Mouse (Mus musculus) MEL (cell line): ENCODE data around the gene Tanc1. TPM values are rescaled to one million over a fixed set of nuclear protein-coding genes. Genes with fewer than 3 reads are reported as not detected.

Source experiments
- DNase-seq: peaks from one replicate; pipeline ENCODE4 v3.0.0; 2011; ENCODE audit warnings: low read depth, low spot score
- H3K27ac ChIP-seq: 2 replicates; pipeline ENCODE4 v1.5.1; 2012; ENCODE audit warnings: low read depth, mild to moderate bottlenecking, control low read depth, low read length, moderate library complexity; ENCODE audit not compliant: control insufficient read depth
- H3K27me3 ChIP-seq, 2 experiments: fragments of 150-350 bp in 1 of 2; sonication (generic) in 1 of 2; 2 replicates each; pipeline ENCODE4 v1.6.1; 2012; ENCODE audit warnings: low read length in 2 of 2, mild to moderate bottlenecking in 2 of 2, improper control_type of control experiment in 1 of 2, moderate library complexity in 1 of 2; ENCODE audit not compliant: insufficient read depth in 2 of 2, control insufficient read depth in 1 of 2
- H3K36me3 ChIP-seq, 2 experiments: 2 replicates each; pipeline ENCODE4 v1.6.1; 2012 to 2014; ENCODE audit warnings: low read length in 2 of 2, improper control_type of control experiment in 1 of 2, inconsistent platforms in 1 of 2, mild to moderate bottlenecking in 1 of 2; ENCODE audit not compliant: insufficient read depth in 2 of 2, control insufficient read depth in 1 of 2
- H3K4me1 ChIP-seq, 2 experiments: fragments of 150-350 bp in 1 of 2; sonication (generic) in 1 of 2; 2 replicates each; pipeline ENCODE4 v1.6.1; 2012; ENCODE audit warnings: low read length in 2 of 2, improper control_type of control experiment in 1 of 2, mild to moderate bottlenecking in 1 of 2; ENCODE audit not compliant: insufficient read depth in 2 of 2, control insufficient read depth in 1 of 2
- H3K4me3 ChIP-seq, 2 experiments: fragments of 150-350 bp in 1 of 2; sonication (generic) in 1 of 2; 2 replicates each; pipeline ENCODE4 v1.5.1; 2012; ENCODE audit warnings: low read depth in 2 of 2, low read length in 2 of 2, mild to moderate bottlenecking in 2 of 2, moderate library complexity in 2 of 2, control low read depth in 1 of 2, improper control_type of control experiment in 1 of 2; ENCODE audit not compliant: control insufficient read depth in 1 of 2, insufficient read depth in 1 of 2
- H3K79me2 ChIP-seq: 2 replicates; pipeline ENCODE4 v1.6.1; 2012; ENCODE audit warnings: mild to moderate bottlenecking, low read length, moderate library complexity; ENCODE audit not compliant: control insufficient read depth, poor library complexity, insufficient read depth
- H3K9ac ChIP-seq: 2 replicates; pipeline ENCODE4 v1.6.1; 2012; ENCODE audit warnings: low read depth, mild to moderate bottlenecking, control low read depth, low read length, moderate library complexity; ENCODE audit not compliant: control insufficient read depth, poor library complexity, severe bottlenecking
- H3K9me3 ChIP-seq: fragments of 150-350 bp; sonication (generic); replicated peaks from 2 replicates; pipeline ENCODE4 v1.6.1; 2012; ENCODE audit warnings: mild to moderate bottlenecking, low read length, improper control_type of control experiment, moderate library complexity; ENCODE audit not compliant: insufficient read depth
- CHD2 ChIP-seq: IDR thresholded peaks from 2 replicates; pipeline ENCODE4 v1.6.1; 2011; ENCODE audit warnings: low read length, improper control_type of control experiment
- CTCF ChIP-seq, 3 experiments: IDR thresholded peaks in 2 of 3; conservative IDR thresholded peaks in 1 of 3; 2 replicates each; pipeline ENCODE4 v1.5.1; 2011 to 2012; ENCODE audit warnings: low read length in 3 of 3, low read depth in 2 of 3, mild to moderate bottlenecking in 2 of 3, improper control_type of control experiment in 1 of 3, inconsistent platforms in 1 of 3, mixed read lengths in 1 of 3, moderate library complexity in 1 of 3; ENCODE audit not compliant: control insufficient read depth in 1 of 3, insufficient read depth in 1 of 3, poor library complexity in 1 of 3, severe bottlenecking in 1 of 3
- E2F4 ChIP-seq: IDR thresholded peaks from 2 replicates; pipeline ENCODE4 v1.6.1; 2011; ENCODE audit warnings: low read depth, low read length, improper control_type of control experiment, borderline replicate concordance
- ELF1 ChIP-seq: IDR thresholded peaks from 2 replicates; pipeline ENCODE4 v1.6.1; 2014; ENCODE audit warnings: low read depth, mild to moderate bottlenecking, inconsistent platforms, low read length, improper control_type of control experiment, moderate library complexity
- EP300 ChIP-seq, 2 experiments: IDR thresholded peaks; 2 replicates each; pipeline ENCODE4 v1.6.1; 2011; ENCODE audit warnings: improper control_type of control experiment in 2 of 2, low read length in 2 of 2, low read depth in 1 of 2, mild to moderate bottlenecking in 1 of 2
- ETS1 ChIP-seq: IDR thresholded peaks from 2 replicates; pipeline ENCODE4 v1.6.1; 2012; ENCODE audit warnings: low read depth, mild to moderate bottlenecking, inconsistent platforms, low read length, improper control_type of control experiment, moderate library complexity
- GABPA ChIP-seq: IDR thresholded peaks from 2 replicates; pipeline ENCODE4 v1.6.1; 2012; ENCODE audit warnings: low read depth, mild to moderate bottlenecking, inconsistent platforms, low read length, improper control_type of control experiment, moderate library complexity
- GATA1 ChIP-seq: IDR thresholded peaks from 2 replicates; pipeline ENCODE4 v1.6.1; 2011; ENCODE audit warnings: low read depth, low read length, improper control_type of control experiment
- HCFC1 ChIP-seq: IDR thresholded peaks from 2 replicates; pipeline ENCODE4 v1.6.1; 2012; ENCODE audit warnings: low read depth, mild to moderate bottlenecking, inconsistent platforms, low read length, improper control_type of control experiment, moderate library complexity
- JUND ChIP-seq: IDR thresholded peaks from 2 replicates; pipeline ENCODE4 v1.6.1; 2011; ENCODE audit warnings: low read depth, mild to moderate bottlenecking, improper control_type of control experiment, low read length
- KAT2A ChIP-seq: conservative IDR thresholded peaks from 2 replicates; pipeline ENCODE4 v1.6.1; 2012; ENCODE audit warnings: low read depth, low read length, improper control_type of control experiment, inconsistent platforms
- MAFK ChIP-seq: IDR thresholded peaks from 2 replicates; pipeline ENCODE4 v1.6.1; 2011; ENCODE audit warnings: low read depth, mild to moderate bottlenecking, low read length, improper control_type of control experiment, borderline replicate concordance
- MAZ ChIP-seq: IDR thresholded peaks from 2 replicates; pipeline ENCODE4 v1.6.1; 2012; ENCODE audit warnings: low read depth, mild to moderate bottlenecking, inconsistent platforms, low read length, improper control_type of control experiment
- NRF1 ChIP-seq: IDR thresholded peaks from 2 replicates; pipeline ENCODE4 v1.6.1; 2014; ENCODE audit warnings: low read depth, mild to moderate bottlenecking, inconsistent platforms, low read length, improper control_type of control experiment, moderate library complexity; ENCODE audit not compliant: poor library complexity, insufficient read depth, severe bottlenecking
- POLR2A ChIP-seq, 2 experiments: IDR thresholded peaks; 2 replicates each; pipeline ENCODE4 v1.6.1; 2011 to 2012; ENCODE audit warnings: low read length in 2 of 2, mild to moderate bottlenecking in 2 of 2, control low read depth in 1 of 2, improper control_type of control experiment in 1 of 2, low read depth in 1 of 2, moderate library complexity in 1 of 2; ENCODE audit not compliant: control insufficient read depth in 1 of 2, insufficient read depth in 1 of 2, poor library complexity in 1 of 2
- RAD21 ChIP-seq: IDR thresholded peaks from 2 replicates; pipeline ENCODE4 v1.6.1; 2011; ENCODE audit warnings: mild to moderate bottlenecking, low read depth, low read length, improper control_type of control experiment
- RCOR1 ChIP-seq: IDR thresholded peaks from 2 replicates; pipeline ENCODE4 v1.6.1; 2012; ENCODE audit warnings: low read depth, mild to moderate bottlenecking, inconsistent platforms, low read length, improper control_type of control experiment
- SIN3A ChIP-seq: IDR thresholded peaks from 2 replicates; pipeline ENCODE4 v1.6.1; 2012; ENCODE audit warnings: low read length, improper control_type of control experiment, inconsistent platforms
- SMC3 ChIP-seq: IDR thresholded peaks from 2 replicates; pipeline ENCODE4 v1.6.1; 2011; ENCODE audit warnings: low read depth, low read length, improper control_type of control experiment
- TBP ChIP-seq: IDR thresholded peaks from 2 replicates; pipeline ENCODE4 v1.8.0; 2011; ENCODE audit warnings: low read depth, low read length, improper control_type of control experiment
- TCF12 ChIP-seq: IDR thresholded peaks from 2 replicates; pipeline ENCODE4 v1.6.1; 2014; ENCODE audit warnings: low read depth, mild to moderate bottlenecking, inconsistent platforms, low read length, improper control_type of control experiment, moderate library complexity
- ZC3H11A ChIP-seq: IDR thresholded peaks from 2 replicates; pipeline ENCODE4 v1.6.1; 2012; ENCODE audit warnings: low read depth, mild to moderate bottlenecking, inconsistent platforms, low read length, improper control_type of control experiment
- ZMIZ1 ChIP-seq: IDR thresholded peaks from 2 replicates; pipeline ENCODE4 v1.6.1; 2012; ENCODE audit warnings: low read depth, mild to moderate bottlenecking, inconsistent platforms, low read length, improper control_type of control experiment, moderate library complexity
- ZNF384 ChIP-seq: IDR thresholded peaks from 2 replicates; pipeline ENCODE4 v1.6.1; 2012; ENCODE audit warnings: low read depth, mild to moderate bottlenecking, inconsistent platforms, low read length, improper control_type of control experiment
- polyA plus RNA-seq, 2 experiments: library from polyadenylated mRNA; stranded (reverse) in 1 of 2; unstranded in 1 of 2; fragments of >175 nt in 1 of 2; fragments of >200 nt in 1 of 2; gene quantifications; 2 replicates each; pipeline versions ENCODE4 v1.2.1 to v1.2.4; 2012; ENCODE audit warnings: low replicate concordance in 2 of 2, low read depth in 1 of 2; ENCODE audit not compliant: insufficient read length in 2 of 2, insufficient read depth in 1 of 2, missing spikeins in 1 of 2
- total RNA-seq: library from RNA; depleted of rRNA; stranded (reverse); fragments of 300-350 nt; gene quantifications from 2 replicates; pipeline ENCODE4 v1.2.3, GENCODE M21; 2012

The Tanc1 gene
- total and polyA plus RNA-seq, 3 experiments = 0.54 to 0.78 TPM; not detected in 1

- Histone ChIP-seq H3K9ac (no peak overlapping the region), H3K27ac (no peak overlapping the region), H3K9me3 (no peaks in the 10 kb centered on the region), H3K4me3 (no peak overlapping the region), H3K27me3 (no peaks in the 10 kb centered on the region), H3K4me1 (no peaks in the 10 kb centered on the region), H3K79me2 (no peaks in the 10 kb centered on the region), H3K36me3 (no peaks in the 10 kb centered on the region)
- DNase-seq = no peak
- TF ChIP-seq HCFC1 (no peak), ELF1 (no peak), ZMIZ1 (no peak), KAT2A (no peak), RCOR1 (no peak), NRF1 (no peak), GABPA (no peak), MAZ (no peak), CHD2 (no peak), ZNF384 (no peak), RAD21 (no peak)
These were observed 250.8 kb downstream of the Tanc1 start for GRCm38 (mm10) chr2:59862618-59863017.

GRCm38 (mm10) chr2:59870526-59870925 lies 258.7 kb downstream of the Tanc1 start:
- Histone ChIP-seq H3K9me3 (no peaks in the 10 kb centered on the region), H3K79me2 (no peaks in the 10 kb centered on the region), H3K27ac (no peak overlapping the region), H3K4me3 (no peak overlapping the region), H3K36me3 (no peaks in the 10 kb centered on the region), H3K27me3 (no peaks in the 10 kb centered on the region), H3K4me1 (no peaks in the 10 kb centered on the region), H3K9ac (no peak overlapping the region)
- DNase-seq = no peak
- no peak for TF ChIP-seq E2F4
- TF ChIP-seq TCF12 = no peak
- TF ChIP-seq ZMIZ1 = no peak
- TF ChIP-seq ZC3H11A = no peak
- no peak for TF ChIP-seq CHD2
- no peak for TF ChIP-seq POLR2A (IDR thresholded peaks at IDR 0.05; ENCODE audit: control insufficient read depth in 1 of 2, insufficient read depth in 1 of 2, low read depth in 1 of 2, low read length in 2 of 2, poor library complexity in 1 of 2)
- TF ChIP-seq HCFC1 = no peak
- TF ChIP-seq CTCF (IDR thresholded peaks at IDR 0.05 in 2 of 3, conservative IDR thresholded peaks at IDR 0.05 in 1 of 3; ENCODE audit: control insufficient read depth in 1 of 3, insufficient read depth in 1 of 3, low read depth in 2 of 3, low read length in 3 of 3, poor library complexity in 1 of 3, severe bottlenecking in 1 of 3) = no peak
- TF ChIP-seq GATA1 = no peak
- no peak for TF ChIP-seq SIN3A
- TF ChIP-seq ETS1 = no peak
- TF ChIP-seq TBP = no peak
- no peak for TF ChIP-seq EP300 (IDR thresholded peaks at IDR 0.05; ENCODE audit: low read depth in 1 of 2, low read length in 2 of 2)
- TF ChIP-seq JUND = no peak
- TF ChIP-seq MAFK = no peak
- TF ChIP-seq KAT2A = no peak
- no peak for TF ChIP-seq SMC3
- TF ChIP-seq NRF1 = no peak
